Mouse (Mus musculus) liver, embryonic 13.5 days (tissue): ENCODE data around the gene Fbxo11. TPM values are rescaled to one million over a fixed set of nuclear protein-coding genes. Genes with fewer than 3 reads are reported as not detected.
"Not testable (repeated sequence)": the region's sequence is repeated elsewhere in the genome, so short reads cannot be mapped to it uniquely, and the experiment has no call there.

ENCODE experiments used
- ATAC-seq: fragments of 200-750 bp; cut with Nextera tagmentation; 2 replicates; pipeline ENCODE4 v1.8.0; 2017; ENCODE audit warnings: low read depth, mild to moderate bottlenecking, moderate number of reproducible peaks, moderate library complexity
- DNase-seq: peaks from one replicate; pipeline ENCODE4 v3.0.0; 2022
- H3K27ac ChIP-seq: fragments of 300-500 bp; sonication (generic); 2 replicates; pipeline ENCODE4 v1.5.1; 2015; ENCODE audit warnings: moderate library complexity, mild to moderate bottlenecking, inconsistent platforms
- H3K27me3 ChIP-seq: fragments of 300-500 bp; sonication (generic); 2 replicates; pipeline ENCODE4 v1.6.1; 2015; ENCODE audit warnings: mild to moderate bottlenecking, inconsistent platforms
- H3K36me3 ChIP-seq: fragments of 300-500 bp; sonication (generic); 2 replicates; pipeline ENCODE4 v1.6.1; 2015; ENCODE audit warnings: mild to moderate bottlenecking, inconsistent platforms
- H3K4me1 ChIP-seq: fragments of 300-500 bp; sonication (generic); replicated peaks from 2 replicates; pipeline ENCODE4 v1.6.1; 2015; ENCODE audit warnings: inconsistent platforms
- H3K4me2 ChIP-seq: fragments of 300-500 bp; sonication (generic); 2 replicates; pipeline ENCODE4 v1.6.1; 2015; ENCODE audit warnings: inconsistent platforms, mild to moderate bottlenecking, moderate library complexity
- H3K4me3 ChIP-seq: fragments of 300-500 bp; sonication (generic); replicated peaks from 2 replicates; pipeline ENCODE4 v1.5.1; 2015; ENCODE audit warnings: mild to moderate bottlenecking, inconsistent platforms
- H3K9ac ChIP-seq: fragments of 300-500 bp; sonication (generic); 2 replicates; pipeline ENCODE4 v1.6.1; 2015; ENCODE audit warnings: mild to moderate bottlenecking, inconsistent platforms
- H3K9me3 ChIP-seq: fragments of 300-500 bp; sonication (generic); replicated peaks from 2 replicates; pipeline ENCODE4 v1.6.1; 2016; ENCODE audit warnings: inconsistent platforms
- WGBS: fragments of 180-500 bp; shearing (Covaris S2); methylation state at CpG from one replicate; pipeline ENCODE4 v1.1.7; 2015; ENCODE audit not compliant: insufficient replicate concordance; 5-methylcytosine and 5-hydroxymethylcytosine counted together
- polyA plus RNA-seq: library from polyadenylated mRNA; unstranded; fragments of >200 nt; fragmentation: Nextera tagmentation; extraction: Ambion mirVana; gene quantifications from 2 replicates; pipeline ENCODE4 v1.2.1, GENCODE M21; 2015

Fbxo11 gene
- polyA plus RNA-seq, 1 experiment from 2014 or later = 3.0 TPM

GRCm38 (mm10) chr17:87975229-87975853 is 89.8 kb downstream of the Fbxo11 start:
- H3K4me1 ChIP-seq = peaks cover 59% of the 10 kb centered on the region
- peak overlapping the region; percentile 94 for H3K4me3 ChIP-seq
- H3K27ac ChIP-seq = peak overlapping the region; percentile 83
- H3K9ac ChIP-seq = peak overlapping the region; percentile 93
- DNase-seq (peak; percentile 71), ATAC-seq (peak; percentile 66)
- no peaks in the 10 kb centered on the region for H3K27me3 ChIP-seq
- WGBS = under 1% methylated on average over 49 of the region's 68 CpGs
- H3K9me3 ChIP-seq = no peaks in the 10 kb centered on the region
- peak overlapping the region; percentile 82 for H3K4me2 ChIP-seq
- peaks cover 20% of the 10 kb centered on the region for H3K36me3 ChIP-seq

- Histone ChIP-seq H3K9me3 (no peaks in the 10 kb centered on the region), H3K36me3 (peaks cover 16% of the 10 kb centered on the region), H3K4me2 (peak within 1 kb of the TSS; percentile 82), H3K27me3 (no peaks in the 10 kb centered on the region), H3K27ac (peak within 1 kb of the TSS; percentile 83), H3K4me1 (peaks cover 59% of the 10 kb centered on the region), H3K4me3 (peak within 1 kb of the TSS; percentile 94), H3K9ac (peak within 1 kb of the TSS; percentile 93)
- WGBS = under 1% methylated on average over 63 of the region's 63 CpGs
- ATAC-seq (peak; percentile 95), DNase-seq (peak; percentile 76)
Observed at GRCm38 (mm10) chr17:87974629-87975228, 90.4 kb downstream of the Fbxo11 start, which contains the start of gene Msh6. Gene Msh6 (plus strand): TSS chr17:87975062.

- WGBS = 73% methylated on average over 10 of the region's 10 CpGs
- Histone ChIP-seq H3K27me3 (no peaks in the 10 kb centered on the region), H3K36me3 (peaks cover 12% of the 10 kb centered on the region), H3K9ac (no peak overlapping the region; the same call in 1 of the 2 replicates), H3K27ac (no peak overlapping the region), H3K9me3 (no peaks in the 10 kb centered on the region), H3K4me2 (peak overlapping the region; percentile 82), H3K4me1 (peaks cover 53% of the 10 kb centered on the region), H3K4me3 (peak overlapping the region; percentile 94)
- DNase-seq = no peak
- no peak for ATAC-seq
Observed at GRCm38 (mm10) chr17:87973261-87974167, 91.6 kb downstream of the Fbxo11 start.

GRCm38 (mm10) chr17:87972856-87973255 is 92.2 kb downstream of the Fbxo11 start:
- 59% methylated on average over 5 of the region's 5 CpGs for WGBS

GRCm38 (mm10) chr17:87971696-87972591 is 93.1 kb downstream of the Fbxo11 start:
- H3K27me3 ChIP-seq, H3K27ac ChIP-seq, H3K4me3 ChIP-seq, H3K9me3 ChIP-seq, ATAC-seq, H3K36me3 ChIP-seq: not testable (repeated sequence)
- DNase-seq = peak; percentile 22
- H3K9ac ChIP-seq = 0 out of 2 replicates have a peak overlapping the region, but pooled peaks have one; percentile 40
- H3K4me2 ChIP-seq = peak overlapping the region; percentile 23; the same call in 1 of the 2 replicates
- WGBS = 51% methylated on average over 15 of the region's 15 CpGs
- peaks cover 37% of the 10 kb centered on the region for H3K4me1 ChIP-seq

More at GRCm38 (mm10) chr17:87972856-87973255, 92.2 kb downstream of the Fbxo11 start:
- H3K4me1 ChIP-seq = peaks cover 47% of the 10 kb centered on the region
- H3K27ac ChIP-seq = no peak overlapping the region
- DNase-seq (no peak), ATAC-seq (no peak)
- H3K4me2 ChIP-seq = no peak overlapping the region
- no peaks in the 10 kb centered on the region for H3K27me3 ChIP-seq
- H3K4me3 ChIP-seq = no peak overlapping the region
- no peaks in the 10 kb centered on the region for H3K9me3 ChIP-seq
- H3K9ac ChIP-seq = no peak overlapping the region
- H3K36me3 ChIP-seq = peaks cover 6% of the 10 kb centered on the region

- not testable (repeated sequence) for H3K9ac ChIP-seq, H3K4me3 ChIP-seq, H3K9me3 ChIP-seq, H3K36me3 ChIP-seq, H3K27me3 ChIP-seq, H3K4me2 ChIP-seq, H3K27ac ChIP-seq, DNase-seq
- H3K4me1 ChIP-seq = peaks cover 15% of the 10 kb centered on the region
- 48% methylated on average over 7 of the region's 8 CpGs for WGBS
- peak; percentile 74 for ATAC-seq
Observed at GRCm38 (mm10) chr17:87968483-87968926, 96.6 kb downstream of the Fbxo11 start.

- H3K4me1 ChIP-seq = no peaks in the 10 kb centered on the region
- H3K9ac ChIP-seq = no peak overlapping the region
- ATAC-seq (no peak), DNase-seq (no peak)
- H3K27ac ChIP-seq = no peak overlapping the region
- no peak overlapping the region for H3K4me3 ChIP-seq
- no peak overlapping the region for H3K4me2 ChIP-seq
- no peaks in the 10 kb centered on the region for H3K27me3 ChIP-seq
- H3K36me3 ChIP-seq = no peaks in the 10 kb centered on the region
- WGBS = 81% methylated on average over 13 of the region's 14 CpGs
- H3K9me3 ChIP-seq = no peaks in the 10 kb centered on the region
Observed at GRCm38 (mm10) chr17:87963081-87964075, 101.7 kb downstream of the Fbxo11 start.

GRCm38 (mm10) chr17:87959931-87960330 is 105.2 kb downstream of the Fbxo11 start:
- ATAC-seq, H3K9me3 ChIP-seq, H3K4me3 ChIP-seq, H3K27me3 ChIP-seq, H3K4me2 ChIP-seq, DNase-seq, H3K36me3 ChIP-seq, H3K9ac ChIP-seq, H3K4me1 ChIP-seq, H3K27ac ChIP-seq: not testable (repeated sequence)
- WGBS = 76% methylated on average over 5 of the region's 5 CpGs

- H3K27ac ChIP-seq, H3K4me1 ChIP-seq, H3K36me3 ChIP-seq, H3K4me2 ChIP-seq, H3K9ac ChIP-seq, H3K27me3 ChIP-seq, DNase-seq, H3K9me3 ChIP-seq, H3K4me3 ChIP-seq, ATAC-seq: not testable (repeated sequence)
- WGBS = 81% methylated on average over 11 of the region's 11 CpGs
Observed at GRCm38 (mm10) chr17:87959406-87959805, 105.7 kb downstream of the Fbxo11 start.

- H3K4me1 ChIP-seq = no peaks in the 10 kb centered on the region
- no peaks in the 10 kb centered on the region for H3K36me3 ChIP-seq
- ATAC-seq = no peak
- no peak overlapping the region for H3K4me2 ChIP-seq
- no peaks in the 10 kb centered on the region for H3K9me3 ChIP-seq
- H3K4me3 ChIP-seq = no peak overlapping the region
- no peak overlapping the region for H3K27ac ChIP-seq
- 50% methylated on average over 8 of the region's 8 CpGs for WGBS
- no peaks in the 10 kb centered on the region for H3K27me3 ChIP-seq
- DNase-seq = no peak
- H3K9ac ChIP-seq = no peak overlapping the region
Observed at GRCm38 (mm10) chr17:87958283-87958682, 106.8 kb downstream of the Fbxo11 start.
